Mouse (Mus musculus): Measurements from ENCODE around the gene Srsf4. TPM values are rescaled to one million over a fixed set of nuclear protein-coding genes. Genes with fewer than 3 reads are reported as not detected.
A peak's percentile ranks its signal among the peaks of the same experiment; 100 is the strongest.

Gene Srsf4
- total and polyA plus RNA-seq, 3 experiments, result 14.5 to 105 (median 47.2) TPM

- in situ Hi-C loops (cut with MboI; ENCODE audit: low pct_ligation_motif_present, low pct_unique_long_range_greater_than_20kb, low sequenced_read_pairs), result loop anchor here (10.0 kb wide), 1 partner anchor 889 kb away; no protein-coding TSS in a partner anchor
- TF ChIP-seq PAX5 (IDR thresholded peaks at IDR 0.05; ENCODE audit: low read length), result no peak
- no peak for TF ChIP-seq JUND (conservative IDR thresholded peaks at IDR 0.05; ENCODE audit: low read depth, low read length)
- no peak for TF ChIP-seq ZNF384 (IDR thresholded peaks at IDR 0.05; ENCODE audit: low read depth, low read length)
- TF ChIP-seq CHD2 (IDR thresholded peaks at IDR 0.05; ENCODE audit: low read length), result no peak
- TF ChIP-seq MEF2A (IDR thresholded peaks at IDR 0.05; ENCODE audit: borderline replicate concordance, low read depth, low read length), result no peak
- no peak for TF ChIP-seq ETS1 (conservative IDR thresholded peaks at IDR 0.05; ENCODE audit: low read depth, low read length)
- TF ChIP-seq CHD1 (IDR thresholded peaks at IDR 0.05; ENCODE audit: low read depth, low read length), result no peak
- peak; percentile 94 for TF ChIP-seq POLR2A (IDR thresholded peaks at IDR 0.05; ENCODE audit: low read depth, low read length)
- peak; percentile 62 for TF ChIP-seq USF1 (IDR thresholded peaks at IDR 0.05; ENCODE audit: low read depth, low read length)
- TF ChIP-seq HCFC1 (IDR thresholded peaks at IDR 0.05; ENCODE audit: low read depth, low read length), result peak; percentile 87
- no peak for TF ChIP-seq E2F4 (IDR thresholded peaks at IDR 0.05; ENCODE audit: insufficient replicate concordance, low read depth, low read length)
- TF ChIP-seq EP300 (IDR thresholded peaks at IDR 0.05; ENCODE audit: low read length), result no peak
- TF ChIP-seq SIN3A (IDR thresholded peaks at IDR 0.05; ENCODE audit: low read length), result peak; percentile 99
- TF ChIP-seq MYC (IDR thresholded peaks at IDR 0.05; ENCODE audit: low read depth, low read length), result peak; percentile 87
- no peak for TF ChIP-seq UBTF (IDR thresholded peaks at IDR 0.05; ENCODE audit: low read depth, low read length)
- TF ChIP-seq MAX (IDR thresholded peaks at IDR 0.05; ENCODE audit: low read length), result peak; percentile 87
- no peak; the same call in 1 of the 2 replicates for TF ChIP-seq GABPA (IDR thresholded peaks at IDR 0.05; ENCODE audit: insufficient replicate concordance, low read depth, low read length)
- peak; percentile 56; the same call in 1 of the 2 replicates for TF ChIP-seq KAT2A (IDR thresholded peaks at IDR 0.05; ENCODE audit: insufficient replicate concordance, low read length)
- no peak; the same call in 1 of the 2 replicates for TF ChIP-seq USF2 (conservative IDR thresholded peaks at IDR 0.05; ENCODE audit: low read depth, low read length)
- no peak for TF ChIP-seq ZC3H11A (IDR thresholded peaks at IDR 0.05; ENCODE audit: low read depth, low read length)
- no peak for TF ChIP-seq CTCF (conservative IDR thresholded peaks at IDR 0.05 in 1 of 2, IDR thresholded peaks at IDR 0.05 in 1 of 2; ENCODE audit: low read depth in 2 of 2, low read length in 2 of 2)
- TF ChIP-seq NELFE (IDR thresholded peaks at IDR 0.05; ENCODE audit: low read depth, low read length), result peak; percentile 78
- 0 out of 2 replicates have a peak, but pooled peaks have one; percentile 54 for TF ChIP-seq MAZ (IDR thresholded peaks at IDR 0.05; ENCODE audit: low read depth, low read length)
- TF ChIP-seq ZKSCAN1 (IDR thresholded peaks at IDR 0.05; ENCODE audit: borderline replicate concordance, low read depth, low read length), result no peak
- TF ChIP-seq NRF1 (IDR thresholded peaks at IDR 0.05; ENCODE audit: low read depth, low read length), result no peak
- no peak for TF ChIP-seq SMC3 (IDR thresholded peaks at IDR 0.05; ENCODE audit: low read depth, low read length)
- TF ChIP-seq RAD21 (IDR thresholded peaks at IDR 0.05; ENCODE audit: low read depth, low read length), result no peak
- peak; percentile 79; the same call in 1 of the 2 replicates for TF ChIP-seq ZMIZ1 (IDR thresholded peaks at IDR 0.05; ENCODE audit: low read depth, low read length)
- peak; percentile 99 for TF ChIP-seq MXI1 (IDR thresholded peaks at IDR 0.05; ENCODE audit: low read depth, low read length)
- no peak for TF ChIP-seq MAFK (IDR thresholded peaks at IDR 0.05; ENCODE audit: insufficient replicate concordance, low read length)
- TF ChIP-seq IRF4 (IDR thresholded peaks at IDR 0.05; ENCODE audit: low read depth, low read length), result no peak; the same call in 1 of the 2 replicates
- TF ChIP-seq RCOR1 (conservative IDR thresholded peaks at IDR 0.05; ENCODE audit: low read depth, low read length), result no peak
- peak; percentile 75; the same call in 1 of the 2 replicates for TF ChIP-seq ELF1 (IDR thresholded peaks at IDR 0.05; ENCODE audit: low read depth, low read length)
- TF ChIP-seq JUN (IDR thresholded peaks at IDR 0.05; ENCODE audit: insufficient read depth, low read depth, low read length), result no peak
- TF ChIP-seq POLR2AphosphoS2 (IDR thresholded peaks at IDR 0.05; ENCODE audit: low read depth, low read length), result peak; percentile 65; the same call in 1 of the 2 replicates
- peak; percentile 89 for TF ChIP-seq TBP (conservative IDR thresholded peaks at IDR 0.05; ENCODE audit: low read depth, low read length)
- peak; percentile 68 for TF ChIP-seq TCF12 (IDR thresholded peaks at IDR 0.05; ENCODE audit: low read depth, low read length)
- TF ChIP-seq BHLHE40 (IDR thresholded peaks at IDR 0.05; ENCODE audit: low read depth, low read length), result peak; percentile 38; the same call in 1 of the 2 replicates
- Histone ChIP-seq H3K4me3 (replicated peaks in 1 of 3; ENCODE audit: low read depth in 2 of 3, low read length in 2 of 3, poor library complexity in 1 of 3) (peak within 1 kb of the TSS; percentile 77 to 94 (median 84)), H3K9me3 (replicated peaks; ENCODE audit: low read length) (no peaks in the 10 kb centered on the region), H3K4me2 (ENCODE audit: insufficient read depth, low read depth, poor library complexity, severe bottlenecking) (peak within 1 kb of the TSS; percentile 53), H3K9ac (ENCODE audit: insufficient read depth, low read depth) (peak within 1 kb of the TSS; percentile 52), H3K79me2 (replicated peaks; ENCODE audit: control insufficient read depth, extremely low read depth, insufficient read depth, poor library complexity, severe bottlenecking) (peaks cover 7% of the 10 kb centered on the region), H3K4me1 (ENCODE audit: control insufficient read depth in 1 of 2, insufficient read depth in 2 of 2) (peaks cover 12 to 33% of the 10 kb centered on the region in 2 experiments), H3K27me3 (replicated peaks) (peaks cover 44% of the 10 kb centered on the region), H3K27ac (ENCODE audit: insufficient read depth, low read depth) (no peak within 1 kb of the TSS), H3K36me3 (replicated peaks in 1 of 2; ENCODE audit: control insufficient read depth in 1 of 2, insufficient read depth in 1 of 2, low read length in 1 of 2) (peaks cover 0 to 28% of the 10 kb centered on the region in 2 experiments)
- dilution Hi-C loops (cut with MboI; ENCODE audit: extremely low pct_ligation_motif_present, extremely low pct_unique_long_range_greater_than_20kb, low sequenced_read_pairs), result no loop called here
- DNase-seq (ENCODE audit: extremely low read depth), result peak; percentile 89
Measured at GRCm38 (mm10) chr4:131843290-131843743, 30.1 kb upstream of the Srsf4 start, which contains the start of gene Mecr. TSS of gene Mecr (plus strand) at chr4:131843470.
